In genomic region chr11:104581446-104582307, GRCm38 (mm10) we compare ENCODE assay signal across 1 mouse cellular context.
TF ChIP-seq lines count a peak whose summit lies in the region.

No protein-coding gene starts in this region.

TF ChIP-seq in CH12.LX, 34 proteins besides CTCF, POLR2A, EP300 and RAD21 (continued from another document):
- TF ChIP-seq ZNF384 (IDR thresholded peaks at IDR 0.05; ENCODE audit: low read depth, low read length) (peak; percentile 88), ZC3H11A (IDR thresholded peaks at IDR 0.05; ENCODE audit: low read depth, low read length) (no peak), CHD1 (IDR thresholded peaks at IDR 0.05; ENCODE audit: low read depth, low read length) (peak; percentile 94), JUND (conservative IDR thresholded peaks at IDR 0.05; ENCODE audit: low read depth, low read length) (no peak), ZMIZ1 (IDR thresholded peaks at IDR 0.05; ENCODE audit: low read depth, low read length) (no peak; the same call in none of the 2 replicates), MYC (IDR thresholded peaks at IDR 0.05; ENCODE audit: low read depth, low read length) (peak; percentile 57), UBTF (IDR thresholded peaks at IDR 0.05; ENCODE audit: low read depth, low read length) (0 out of 2 replicates have a peak, but pooled peaks have one; percentile 72), CHD2 (IDR thresholded peaks at IDR 0.05; ENCODE audit: low read length) (no peak), MXI1 (IDR thresholded peaks at IDR 0.05; ENCODE audit: low read depth, low read length) (peak; percentile 81), MAFK (IDR thresholded peaks at IDR 0.05; ENCODE audit: insufficient replicate concordance, low read length) (no peak), NELFE (IDR thresholded peaks at IDR 0.05; ENCODE audit: low read depth, low read length) (peak; percentile 60; the same call in 1 of the 2 replicates), JUN (IDR thresholded peaks at IDR 0.05; ENCODE audit: insufficient read depth, low read depth, low read length) (no peak), MAZ (IDR thresholded peaks at IDR 0.05; ENCODE audit: low read depth, low read length) (0 out of 2 replicates have a peak, but pooled peaks have one; percentile 34), PAX5 (IDR thresholded peaks at IDR 0.05; ENCODE audit: low read length) (no peak), MEF2A (IDR thresholded peaks at IDR 0.05; ENCODE audit: borderline replicate concordance, low read depth, low read length) (no peak; the same call in 1 of the 2 replicates), ZKSCAN1 (IDR thresholded peaks at IDR 0.05; ENCODE audit: borderline replicate concordance, low read depth, low read length) (no peak), POLR2AphosphoS2 (IDR thresholded peaks at IDR 0.05; ENCODE audit: low read depth, low read length) (peak; percentile 76; the same call in 1 of the 2 replicates), MAX (IDR thresholded peaks at IDR 0.05; ENCODE audit: low read length) (peak; percentile 37; the same call in 1 of the 2 replicates), KAT2A (IDR thresholded peaks at IDR 0.05; ENCODE audit: insufficient replicate concordance, low read length) (no peak), TCF12 (IDR thresholded peaks at IDR 0.05; ENCODE audit: low read depth, low read length) (peak; percentile 52; the same call in 1 of the 2 replicates), SIN3A (IDR thresholded peaks at IDR 0.05; ENCODE audit: low read length) (peak; percentile 85), NRF1 (IDR thresholded peaks at IDR 0.05; ENCODE audit: low read depth, low read length) (no peak), BHLHE40 (IDR thresholded peaks at IDR 0.05; ENCODE audit: low read depth, low read length) (peak; percentile 42; the same call in 1 of the 2 replicates), IRF4 (IDR thresholded peaks at IDR 0.05; ENCODE audit: low read depth, low read length) (peak; percentile 74), E2F4 (IDR thresholded peaks at IDR 0.05; ENCODE audit: insufficient replicate concordance, low read depth, low read length) (peak; percentile 12; the same call in 1 of the 2 replicates), GABPA (IDR thresholded peaks at IDR 0.05; ENCODE audit: insufficient replicate concordance, low read depth, low read length) (no peak), RCOR1 (conservative IDR thresholded peaks at IDR 0.05; ENCODE audit: low read depth, low read length) (0 out of 2 replicates have a peak, but pooled peaks have one; percentile 64)
TF ChIP-seq in CH12.LX: peak in this region for 19.
